Mouse (Mus musculus): ENCODE results near the gene Nup210.

- no peak for TF ChIP-seq CTCF (IDR thresholded peaks at IDR 0.05; ENCODE audit: low read depth)
- no peak for TF ChIP-seq EP300 (IDR thresholded peaks at IDR 0.05; ENCODE audit: low read depth)
These were observed 115.1 kb downstream of the Nup210 start for GRCm38 (mm10) chr6:91001566-91001965.
